ENCODE assay signal across 9 mouse cellular contexts in the genomic region with DNA sequence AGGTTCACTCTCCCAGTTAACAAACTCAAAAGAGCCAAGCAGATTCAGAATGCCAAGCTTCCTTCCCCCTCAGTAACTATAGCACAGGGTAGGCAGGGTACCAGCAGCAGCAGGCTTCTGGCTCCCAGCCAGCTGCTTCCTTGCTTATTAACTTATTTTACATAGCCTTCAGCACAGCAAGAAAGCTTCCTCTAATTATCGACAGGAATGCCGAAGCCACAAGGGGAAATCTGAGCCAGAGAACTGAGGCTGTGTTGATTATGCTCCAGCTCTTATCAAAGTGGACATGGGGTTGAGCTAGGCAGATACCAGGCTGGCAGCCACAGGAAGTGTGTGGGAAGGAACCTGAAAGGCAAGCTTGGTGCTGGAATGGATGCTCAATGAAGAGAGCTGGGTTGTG.
DNase-seq lines count a peak whose midpoint lies in the region; ATAC-seq lines count a peak whose summit lies in the region.
"Had no signal": no experiment of that assay in that cellular context is flagged by ENCODE, and none has a peak within 500 bp of the region (broad histone marks: within the 10 kb centered on the region; RNA-seq: fewer than 3 reads in every experiment).

No protein-coding gene starts in this region.

- H3K27me3 ChIP-seq in hindbrain, embryonic 11.5 days (ENCODE audit: control insufficient read depth, insufficient read depth, low read length), result no peaks in the 10 kb centered on the region
- H3K27me3 ChIP-seq in stomach, embryonic 14.5 days (ENCODE audit: control insufficient read depth, insufficient read depth, low read length), result no peaks in the 10 kb centered on the region

- no peak overlapping the region for H3K27ac ChIP-seq in hindbrain, embryonic 11.5 days (ENCODE audit: low read depth, low read length)
- H3K27ac ChIP-seq in stomach, embryonic 14.5 days (ENCODE audit: low read length), result no peak overlapping the region
- H3K27ac ChIP-seq: kidney, postnatal 0 days had no signal

- H3K4me2 ChIP-seq in hindbrain, embryonic 11.5 days (replicated peaks; ENCODE audit: low read depth, low read length), result no peak overlapping the region
- no peak overlapping the region for H3K4me2 ChIP-seq in stomach, embryonic 14.5 days (replicated peaks; ENCODE audit: low read depth, low read length)

- H3K4me3 ChIP-seq in hindbrain, embryonic 11.5 days (ENCODE audit: low read depth, low read length), result no peak overlapping the region
- H3K4me3 ChIP-seq in stomach, embryonic 14.5 days (ENCODE audit: low read depth, low read length), result no peak overlapping the region

- no peaks in the 10 kb centered on the region for H3K36me3 ChIP-seq in hindbrain, embryonic 11.5 days (ENCODE audit: control insufficient read depth, insufficient read depth, low read length)
- H3K36me3 ChIP-seq in stomach, embryonic 14.5 days (ENCODE audit: control insufficient read depth, insufficient read depth, low read length), result no peaks in the 10 kb centered on the region

- DNase-seq in heart, postnatal 4 days, result peak; percentile 29
- no peak for DNase-seq in heart, adult 11 months
- peak; percentile 51 to 93 for DNase-seq in cerebellum, postnatal 4 days (ENCODE audit: low spot score in 2 of 2)
- peak; percentile 30 for DNase-seq in hindbrain, embryonic 11.5 days (ENCODE audit: low spot score)
- DNase-seq in left cerebral cortex, adult 8-10 months (ENCODE audit: low spot score in 2 of 2), result peak; percentile 17 to 36
- no peak for DNase-seq in adrenal gland, adult 8-10 months
- DNase-seq in c-Kit-positive CD71-positive TER-119-positive erythroid progenitor cells, embryonic 14.5 days (ENCODE audit: low spot score), result no peak

- H3K9me3 ChIP-seq in hindbrain, embryonic 11.5 days (ENCODE audit: control insufficient read depth, low read length), result no peaks in the 10 kb centered on the region
- no peaks in the 10 kb centered on the region for H3K9me3 ChIP-seq in stomach, embryonic 14.5 days (ENCODE audit: control insufficient read depth, low read depth, low read length)

- no peak for ATAC-seq in hindbrain, embryonic 11.5 days (ENCODE audit: low FRiP score)
- peak; percentile 56; the same call in 1 of the 2 replicates for ATAC-seq in stomach, embryonic 14.5 days (ENCODE audit: insufficient number of reproducible peaks, insufficient read depth, low FRiP score, low read depth)

- no peak overlapping the region for H3K9ac ChIP-seq in hindbrain, embryonic 11.5 days (ENCODE audit: low read depth, low read length)
- H3K9ac ChIP-seq in stomach, embryonic 14.5 days (replicated peaks; ENCODE audit: low read depth, low read length), result no peak overlapping the region

- no peaks in the 10 kb centered on the region for H3K4me1 ChIP-seq in hindbrain, embryonic 11.5 days (replicated peaks; ENCODE audit: control insufficient read depth, insufficient read depth, low read length)
- H3K4me1 ChIP-seq in stomach, embryonic 14.5 days (ENCODE audit: control insufficient read depth, insufficient read depth, low read length), result no peaks in the 10 kb centered on the region

- 37% methylated on average over 2 of the region's 2 CpGs for WGBS in hindbrain, embryonic 11.5 days
- WGBS in stomach, embryonic 14.5 days, result 15% methylated on average over 2 of the region's 2 CpGs

Comparison
In these comparisons a context has a peak if more than half of its experiments do, and no peak if none do; other contexts are left out.
1. DNase-seq: peak in heart, postnatal 4 days (single experiment), cerebellum, postnatal 4 days (2 of 2), hindbrain, embryonic 11.5 days (single experiment) and left cerebral cortex, adult 8-10 months (2 of 2); none in heart, adult 11 months (single experiment), adrenal gland, adult 8-10 months (single experiment) and c-Kit-positive CD71-positive TER-119-positive erythroid progenitor cells, embryonic 14.5 days (single experiment).